Mouse (Mus musculus) lung, adult 2 months (tissue): ENCODE measurements around the gene Ccnyl1. TPM values are rescaled to one million over a fixed set of nuclear protein-coding genes. Genes with fewer than 3 reads are reported as not detected.
"Not testable (repeated sequence)": the region's sequence is repeated elsewhere in the genome, so short reads cannot be mapped to it uniquely, and the experiment has no call there.

Experiments used
- DNase-seq: peaks from one replicate; pipeline ENCODE4 v3.0.0; 2022
- H3K4me1 ChIP-seq: fragments of 200-500 bp; 2 replicates; pipeline ENCODE4 v1.6.1; 2011; ENCODE audit warnings: low read length; ENCODE audit not compliant: control insufficient read depth, insufficient read depth
- H3K4me3 ChIP-seq: fragments of 200-500 bp; replicated peaks from 2 replicates; pipeline ENCODE3; 2011; ENCODE audit warnings: low read depth, mild to moderate bottlenecking, control low read depth, low read length; ENCODE audit errors: extremely low read depth
- CTCF ChIP-seq: fragments of 200-500 bp; IDR thresholded peaks from 2 replicates; pipeline ENCODE4 v1.5.1; 2011; ENCODE audit warnings: mild to moderate bottlenecking, low read length, control low read depth; ENCODE audit not compliant: insufficient read depth
- POLR2A ChIP-seq: fragments of 200-500 bp; IDR thresholded peaks from 2 replicates; pipeline ENCODE4 v1.6.1; 2011; ENCODE audit warnings: low read depth, mild to moderate bottlenecking, control low read depth, low read length, borderline replicate concordance; ENCODE audit errors: extremely low read depth
- WGBS: fragments of 180-500 bp; shearing (Covaris S2); methylation state at CpG from one replicate; pipeline ENCODE4 v1.1.7; 2018; 5-methylcytosine and 5-hydroxymethylcytosine counted together
- polyA plus RNA-seq: library from polyadenylated mRNA; depleted of rRNA; stranded (reverse); fragments of >200 nt; gene quantifications from 2 replicates; pipeline ENCODE4 v1.2.3, GENCODE M21; 2012; rRNA removed

The Ccnyl1 gene
- polyA plus RNA-seq: 26.8 and 31.6 TPM in 2 replicates

DNA sequence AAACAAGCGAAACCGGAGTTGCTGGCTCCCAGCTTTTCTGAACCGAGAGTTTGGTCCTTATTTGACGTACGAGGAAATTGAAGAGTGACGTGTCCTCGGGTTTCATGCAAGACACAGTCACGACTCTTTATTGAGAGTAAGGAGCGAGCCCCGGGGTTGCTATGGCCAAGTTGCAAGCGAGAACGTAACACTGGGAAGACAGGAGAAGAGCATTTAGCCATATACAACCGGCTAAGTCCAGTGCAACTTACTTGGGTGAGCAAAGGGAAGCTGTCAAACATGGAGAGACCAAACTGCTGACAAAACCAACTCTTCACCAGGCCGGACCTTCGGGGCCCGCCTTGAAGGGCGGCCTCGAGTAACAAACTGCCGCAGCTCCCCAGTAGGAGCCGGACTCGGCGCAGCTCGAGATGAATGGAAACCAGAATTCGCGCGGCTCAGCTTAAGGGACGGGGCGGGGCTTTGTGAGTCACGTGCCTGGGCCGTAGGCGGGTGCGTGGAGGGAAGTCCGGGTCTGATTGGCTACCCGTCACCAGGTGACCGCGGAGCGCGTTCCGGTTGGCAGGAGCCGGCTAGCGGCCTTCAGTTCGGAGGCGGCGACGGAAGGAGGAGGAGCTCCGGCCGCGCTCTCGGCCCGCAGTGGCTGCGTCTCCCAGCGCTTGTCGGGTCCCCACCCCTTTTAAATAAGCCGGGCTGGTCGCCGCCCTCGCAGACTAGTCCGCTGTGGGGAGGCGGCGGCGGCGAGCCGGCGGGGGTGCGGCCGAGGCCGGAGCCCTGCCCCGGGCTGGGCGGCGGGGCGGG is at the start of gene Ccnyl1:
TSS of gene Ccnyl1 (plus strand) at position 243 of the 801 bp plus-strand sequence.
- peak; percentile 99 for DNase-seq
- 2% methylated on average over 71 of the region's 71 CpGs for WGBS
- Histone ChIP-seq H3K4me1 (peaks cover 3% of the 10 kb centered on the region), H3K4me3 (peak within 1 kb of the TSS; percentile 62)
- TF ChIP-seq CTCF (no peak), POLR2A (peak; percentile 34; the same call in 1 of the 2 replicates)

DNA sequence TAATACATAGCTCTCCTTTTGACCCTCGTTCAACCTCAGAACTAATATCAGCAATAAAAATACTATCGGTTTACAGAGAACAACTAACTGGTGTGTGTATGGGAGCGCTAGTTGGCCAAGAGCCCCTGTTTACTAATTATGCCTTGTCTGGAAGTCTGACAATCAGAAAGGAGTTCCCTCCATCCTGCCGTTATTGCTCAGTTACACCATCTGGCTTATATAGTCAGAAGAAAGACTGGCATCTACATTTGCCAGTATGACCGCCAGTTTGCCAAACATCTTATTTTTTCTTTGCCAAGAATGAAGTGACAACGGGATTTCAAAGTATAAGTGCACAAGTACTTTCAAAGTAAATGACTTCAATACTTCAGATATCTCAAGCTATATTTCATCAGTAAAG is 49.2 kb upstream of the Ccnyl1 start:
- Histone ChIP-seq H3K4me3 (no peak overlapping the region), H3K4me1 (no peaks in the 10 kb centered on the region)
- TF ChIP-seq CTCF: no peak
- no peak for TF ChIP-seq POLR2A
- no peak for DNase-seq
- WGBS: 87% methylated on average over 6 of the region's 6 CpGs

DNA sequence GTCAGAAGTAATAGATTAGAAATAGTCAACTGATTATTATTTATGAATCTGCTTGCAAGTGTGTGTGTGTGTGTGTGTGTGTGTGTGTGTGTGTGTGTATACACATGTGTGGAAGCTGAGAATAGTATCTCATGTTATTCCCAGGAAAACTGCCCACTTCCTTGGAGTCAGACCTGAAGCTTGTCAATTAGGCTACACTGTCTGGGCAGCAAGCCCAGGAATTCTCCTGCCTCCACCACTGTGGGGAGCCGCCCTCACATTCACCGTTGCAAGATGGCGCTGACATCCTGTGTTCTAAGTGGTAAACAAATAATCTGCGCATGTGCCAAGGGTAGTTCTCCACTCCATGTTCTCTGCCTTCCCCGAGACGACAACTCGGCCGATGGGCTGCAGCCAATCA is 47.7 kb upstream of the Ccnyl1 start:
- DNase-seq, H3K4me1 ChIP-seq, H3K4me3 ChIP-seq: not testable (repeated sequence)
- 81% methylated on average over 8 of the region's 8 CpGs for WGBS

DNA sequence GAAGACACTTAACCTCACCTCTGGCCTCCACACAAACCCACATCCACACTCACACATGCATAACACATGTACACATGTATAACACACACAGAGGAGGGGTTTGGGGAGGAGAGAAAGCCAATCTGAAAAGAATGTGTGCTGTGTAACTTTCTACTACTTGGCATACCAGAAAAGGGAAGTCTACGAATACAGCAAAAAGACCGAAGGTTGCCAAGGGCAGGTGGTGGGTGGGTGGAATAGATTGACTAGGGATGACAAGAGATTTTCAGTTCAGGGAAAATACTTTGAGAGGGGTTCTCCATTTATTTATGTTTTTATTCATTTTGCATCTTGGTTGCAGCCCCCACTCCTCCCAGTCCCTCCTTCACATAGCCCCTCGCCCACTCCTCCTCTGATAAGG is 45.7 kb upstream of the Ccnyl1 start:
- 82% methylated on average over 3 of the region's 3 CpGs for WGBS
- no peak overlapping the region for H3K4me3 ChIP-seq
- no peak for DNase-seq
- no peaks in the 10 kb centered on the region for H3K4me1 ChIP-seq
- TF ChIP-seq POLR2A: no peak
- TF ChIP-seq CTCF: no peak

DNA sequence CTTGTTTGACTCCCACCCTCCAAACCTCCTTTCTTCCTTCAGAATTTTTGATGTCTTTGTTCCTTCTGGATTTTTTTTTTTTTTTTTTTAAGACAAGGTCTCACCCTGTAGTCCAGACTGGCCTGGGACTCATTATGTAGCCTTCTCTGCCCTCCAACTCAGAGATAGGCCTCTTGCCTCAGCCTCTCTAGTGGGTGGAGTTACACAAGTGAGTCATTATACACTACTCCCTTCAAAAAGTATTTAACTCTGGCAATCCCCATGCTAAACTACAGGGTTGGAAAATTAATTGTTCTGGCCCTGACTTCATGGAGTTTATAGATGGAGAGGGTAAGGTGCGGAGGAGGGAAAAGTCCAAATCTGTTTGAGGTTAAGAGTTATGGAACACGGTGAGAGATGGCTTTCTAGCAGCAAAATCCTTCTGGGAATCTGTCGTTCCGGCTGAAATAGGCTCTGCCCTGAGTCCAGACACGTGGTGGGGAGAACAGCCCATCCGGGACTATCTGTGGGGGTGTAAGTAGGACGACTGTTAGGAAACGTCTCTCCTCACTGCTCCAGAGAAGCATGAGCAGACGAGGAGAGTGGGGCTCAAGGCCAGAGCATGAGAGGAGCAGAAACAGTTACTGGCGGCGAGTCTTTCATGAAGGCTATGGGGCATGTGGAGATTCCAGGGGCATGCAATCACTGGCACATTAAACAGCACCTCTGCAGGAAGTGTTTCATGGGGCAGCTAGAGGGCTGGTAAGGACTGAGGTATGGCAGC is 40.7 kb upstream of the Ccnyl1 start:
- DNase-seq: no peak
- TF ChIP-seq POLR2A (no peak), CTCF (no peak)
- Histone ChIP-seq H3K4me3 (no peak overlapping the region), H3K4me1 (no peaks in the 10 kb centered on the region)
- 63% methylated on average over 11 of the region's 11 CpGs for WGBS

DNA sequence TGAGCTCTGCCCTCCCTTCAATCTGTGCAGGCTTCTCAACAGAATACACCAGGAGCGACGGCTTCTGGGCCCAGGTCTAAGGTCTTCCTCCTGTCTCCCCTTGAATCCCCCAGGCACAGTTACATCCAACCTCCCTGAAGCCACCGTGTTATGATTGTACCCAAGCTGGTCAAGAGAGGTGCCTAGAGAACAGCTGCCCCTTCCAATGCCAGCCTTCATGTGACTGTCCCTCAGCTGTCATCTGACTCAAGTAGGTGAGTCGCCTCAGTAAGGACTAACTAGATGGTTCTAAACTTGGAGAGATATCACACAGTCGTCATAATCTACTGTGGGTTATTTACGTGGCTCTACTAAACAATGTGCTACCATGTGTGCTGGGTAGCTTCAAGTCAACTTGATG is 36.6 kb upstream of the Ccnyl1 start:
- 93% methylated on average over 6 of the region's 6 CpGs for WGBS

DNA sequence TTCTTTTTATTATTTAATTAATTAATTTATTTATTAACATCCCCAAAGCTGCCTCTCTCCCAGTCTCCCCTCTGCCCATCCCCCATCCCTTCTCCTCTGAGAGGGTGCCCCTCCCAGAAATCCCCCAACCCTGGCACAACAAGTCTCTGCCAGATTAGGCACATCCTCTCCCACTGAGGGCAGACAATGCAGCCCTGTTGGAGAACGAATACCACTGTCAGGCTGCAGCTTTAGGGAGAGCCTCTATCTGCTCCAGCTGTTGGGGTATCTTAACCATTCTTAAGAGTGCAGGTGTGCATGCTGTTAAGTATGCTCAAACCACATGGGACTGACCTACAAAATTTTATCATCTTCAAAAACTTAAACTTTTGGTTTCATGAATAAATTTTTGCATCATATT is 34.8 kb upstream of the Ccnyl1 start:
- 46% methylated on average over 1 of the region's 1 CpGs for WGBS
- no peak overlapping the region for H3K4me3 ChIP-seq
- no peak for DNase-seq
- TF ChIP-seq POLR2A: no peak
- H3K4me1 ChIP-seq: no peaks in the 10 kb centered on the region; the same call in 1 of the 2 replicates

More for the DNA sequence above, 36.6 kb upstream of the Ccnyl1 start:
- no peak for TF ChIP-seq CTCF
- no peak for TF ChIP-seq POLR2A
- Histone ChIP-seq H3K4me3 (no peak overlapping the region), H3K4me1 (no peaks in the 10 kb centered on the region; the same call in 1 of the 2 replicates)
- no peak for DNase-seq

DNA sequence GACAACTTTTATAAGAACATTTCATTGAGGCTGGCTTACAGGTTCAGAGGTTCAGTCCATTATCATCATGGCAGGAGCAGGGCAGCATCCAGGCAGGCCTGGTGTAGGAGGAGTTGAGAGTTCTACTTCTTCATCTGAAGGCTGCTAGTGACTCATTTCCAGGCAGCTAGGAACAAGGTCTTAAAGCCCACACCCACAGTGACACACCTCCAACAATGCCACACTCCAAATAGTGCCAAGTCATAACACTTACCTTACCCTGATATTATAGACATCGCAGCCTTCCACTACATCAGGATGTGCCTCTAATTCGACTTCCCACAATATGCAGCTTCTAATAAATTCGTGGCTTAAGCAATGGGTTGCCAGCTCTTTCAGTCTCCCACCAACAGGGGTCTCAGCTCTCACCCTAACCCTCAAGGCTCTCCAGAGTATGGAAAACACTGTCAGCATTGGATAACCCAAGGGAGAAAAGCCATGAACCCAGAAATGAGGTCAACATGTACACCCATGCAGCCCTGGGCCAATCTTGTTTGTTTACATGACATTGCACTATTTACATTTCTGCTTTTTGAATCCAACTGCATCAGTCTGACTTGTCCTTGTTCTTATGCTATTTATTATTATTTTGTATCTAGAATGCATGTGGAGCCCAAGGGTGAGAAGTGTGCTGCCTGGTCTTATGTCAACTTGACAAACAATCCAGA is 33.7 kb upstream of the Ccnyl1 start:
- WGBS: 77% methylated on average over 3 of the region's 3 CpGs
- no peak for DNase-seq
- Histone ChIP-seq H3K4me3 (no peak overlapping the region), H3K4me1 (no peaks in the 10 kb centered on the region; the same call in 1 of the 2 replicates)
- TF ChIP-seq CTCF: no peak
- no peak for TF ChIP-seq POLR2A

DNA sequence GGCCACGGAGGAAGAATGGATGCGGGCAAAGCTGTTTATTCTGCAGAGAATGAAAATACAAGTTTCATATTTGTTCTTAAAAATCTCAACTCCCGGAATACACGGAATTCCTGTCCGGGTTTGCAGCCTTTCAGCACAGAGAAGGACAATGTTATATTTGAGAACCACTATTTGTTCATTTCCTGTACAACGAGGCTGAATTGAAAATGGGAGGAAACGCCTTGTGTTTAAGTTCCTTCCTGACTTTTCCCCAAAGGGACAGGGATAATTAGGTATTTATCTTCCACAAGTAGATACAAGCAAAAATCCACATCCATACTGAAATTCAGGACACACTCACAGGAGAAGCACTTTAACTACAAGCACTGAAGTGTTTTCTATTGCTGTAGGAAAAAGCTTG is 31.4 kb upstream of the Ccnyl1 start:
- no peak for DNase-seq
- no peak for TF ChIP-seq POLR2A
- no peak for TF ChIP-seq CTCF
- H3K4me3 ChIP-seq: no peak overlapping the region
- 25% methylated on average over 7 of the region's 7 CpGs for WGBS
- H3K4me1 ChIP-seq: no peaks in the 10 kb centered on the region; the same call in 1 of the 2 replicates
